Mouse (Mus musculus): ENCODE data around the gene Entpd5. TPM values are rescaled to one million over a fixed set of nuclear protein-coding genes. Genes with fewer than 3 reads are reported as not detected.
A peak's percentile ranks its signal among the peaks of the same experiment; 100 is the strongest.

The Entpd5 gene
- polyA plus RNA-seq, 1 experiment from 2014 or later: 19.2 TPM

- H3K4me2 ChIP-seq: no peak overlapping the region
These were observed 11.1 kb downstream of the Entpd5 start for GRCm38 (mm10) chr12:84397685-84398084.

GRCm38 (mm10) chr12:84396947-84397679 is 11.7 kb downstream of the Entpd5 start:
- WGBS: 81% methylated on average over 14 of the region's 14 CpGs
- ATAC-seq (ENCODE audit: insufficient read depth, low FRiP score, low read depth): no peak
- no peaks in the 10 kb centered on the region for H3K9me3 ChIP-seq

More at GRCm38 (mm10) chr12:84397685-84398084, 11.1 kb downstream of the Entpd5 start:
- Histone ChIP-seq H3K9me3 (no peaks in the 10 kb centered on the region), H3K4me3 (replicated peaks) (no peak overlapping the region), H3K9ac (no peak overlapping the region), H3K27me3 (replicated peaks) (no peaks in the 10 kb centered on the region), H3K36me3 (no peaks in the 10 kb centered on the region), H3K27ac (no peak overlapping the region), H3K4me1 (0 out of 2 replicates have a peak, but pooled peaks cover 4% of the 10 kb centered on the region)
- ATAC-seq (ENCODE audit: insufficient read depth, low FRiP score, low read depth): no peak

GRCm38 (mm10) chr12:84393847-84394246 is 15.0 kb downstream of the Entpd5 start:
- no peak overlapping the region for H3K27ac ChIP-seq
- H3K9me3 ChIP-seq: no peaks in the 10 kb centered on the region
- no peak overlapping the region for H3K9ac ChIP-seq
- ATAC-seq (ENCODE audit: insufficient read depth, low FRiP score, low read depth): no peak
- H3K4me1 ChIP-seq: no peaks in the 10 kb centered on the region
- no peak overlapping the region for H3K4me2 ChIP-seq
- WGBS: 84% methylated on average over 5 of the region's 5 CpGs
- no peaks in the 10 kb centered on the region for H3K27me3 ChIP-seq (replicated peaks)
- H3K36me3 ChIP-seq: no peaks in the 10 kb centered on the region
- H3K4me3 ChIP-seq (replicated peaks): no peak overlapping the region

More at GRCm38 (mm10) chr12:84396947-84397679, 11.7 kb downstream of the Entpd5 start:
- Histone ChIP-seq H3K36me3 (no peaks in the 10 kb centered on the region), H3K4me2 (no peak overlapping the region), H3K27ac (0 out of 2 replicates have a peak overlapping the region, but pooled peaks have one; percentile 17), H3K27me3 (replicated peaks) (no peaks in the 10 kb centered on the region), H3K4me3 (replicated peaks) (no peak overlapping the region), H3K9ac (no peak overlapping the region), H3K4me1 (0 out of 2 replicates have a peak, but pooled peaks cover 4% of the 10 kb centered on the region)

GRCm38 (mm10) chr12:84392681-84393080 is 16.1 kb downstream of the Entpd5 start:
- no peak overlapping the region for H3K9ac ChIP-seq
- ATAC-seq (ENCODE audit: insufficient read depth, low FRiP score, low read depth): no peak
- H3K4me3 ChIP-seq (replicated peaks): no peak overlapping the region
- no peaks in the 10 kb centered on the region for H3K9me3 ChIP-seq
- H3K4me1 ChIP-seq: no peaks in the 10 kb centered on the region
- H3K27ac ChIP-seq: no peak overlapping the region
- no peak overlapping the region for H3K4me2 ChIP-seq
- WGBS: 95% methylated on average over 4 of the region's 4 CpGs
- H3K27me3 ChIP-seq (replicated peaks): no peaks in the 10 kb centered on the region
- no peaks in the 10 kb centered on the region for H3K36me3 ChIP-seq

GRCm38 (mm10) chr12:84390336-84390735 is 18.5 kb downstream of the Entpd5 start:
- ATAC-seq (ENCODE audit: insufficient read depth, low FRiP score, low read depth): no peak

GRCm38 (mm10) chr12:84388774-84389400 is 19.9 kb downstream of the Entpd5 start:
- H3K36me3 ChIP-seq: no peaks in the 10 kb centered on the region
- H3K9ac ChIP-seq: no peak overlapping the region
- H3K27me3 ChIP-seq (replicated peaks): no peaks in the 10 kb centered on the region
- H3K9me3 ChIP-seq: no peaks in the 10 kb centered on the region
- 66% methylated on average over 14 of the region's 14 CpGs for WGBS
- H3K4me2 ChIP-seq: no peak overlapping the region
- no peak overlapping the region for H3K27ac ChIP-seq
- H3K4me3 ChIP-seq (replicated peaks): no peak overlapping the region
- no peaks in the 10 kb centered on the region for H3K4me1 ChIP-seq
- ATAC-seq (ENCODE audit: insufficient read depth, low FRiP score, low read depth): no peak

More at GRCm38 (mm10) chr12:84390336-84390735, 18.5 kb downstream of the Entpd5 start:
- Histone ChIP-seq H3K4me2 (no peak overlapping the region), H3K4me1 (no peaks in the 10 kb centered on the region), H3K9ac (no peak overlapping the region), H3K36me3 (no peaks in the 10 kb centered on the region), H3K4me3 (replicated peaks) (no peak overlapping the region), H3K27ac (no peak overlapping the region), H3K9me3 (no peaks in the 10 kb centered on the region), H3K27me3 (replicated peaks) (no peaks in the 10 kb centered on the region)
- WGBS: 87% methylated on average over 6 of the region's 6 CpGs

GRCm38 (mm10) chr12:84388097-84388496 is 20.7 kb downstream of the Entpd5 start:
- no peak overlapping the region for H3K4me3 ChIP-seq (replicated peaks)
- no peaks in the 10 kb centered on the region for H3K4me1 ChIP-seq
- H3K9me3 ChIP-seq: no peaks in the 10 kb centered on the region
- H3K27ac ChIP-seq: no peak overlapping the region
- H3K27me3 ChIP-seq (replicated peaks): no peaks in the 10 kb centered on the region
- no peak overlapping the region for H3K4me2 ChIP-seq
- 0 out of 2 replicates have a peak, but pooled peaks cover 2% of the 10 kb centered on the region for H3K36me3 ChIP-seq
- no peak overlapping the region for H3K9ac ChIP-seq
- ATAC-seq (ENCODE audit: insufficient read depth, low FRiP score, low read depth): no peak
- 89% methylated on average over 8 of the region's 8 CpGs for whole genome bisulfite sequencing

- H3K9me3 ChIP-seq: no peaks in the 10 kb centered on the region
- H3K9ac ChIP-seq: no peak overlapping the region
- no peaks in the 10 kb centered on the region for H3K4me1 ChIP-seq
- H3K36me3 ChIP-seq: 0 out of 2 replicates have a peak, but pooled peaks cover 3% of the 10 kb centered on the region
- no peak for ATAC-seq (ENCODE audit: insufficient read depth, low FRiP score, low read depth)
- no peak overlapping the region for H3K4me2 ChIP-seq
- no peak overlapping the region for H3K4me3 ChIP-seq (replicated peaks)
- 89% methylated on average over 4 of the region's 4 CpGs for WGBS
- peak overlapping the region; percentile 16; the same call in 1 of the 2 replicates for H3K27ac ChIP-seq
- H3K27me3 ChIP-seq (replicated peaks): no peaks in the 10 kb centered on the region
These were observed 23.4 kb downstream of the Entpd5 start for GRCm38 (mm10) chr12:84385408-84385807.

GRCm38 (mm10) chr12:84384644-84385081 is 24.2 kb downstream of the Entpd5 start:
- no peak overlapping the region for H3K4me2 ChIP-seq
- ATAC-seq (ENCODE audit: insufficient read depth, low FRiP score, low read depth): 0 out of 2 replicates have a peak, but pooled peaks have one; percentile 31
- no peaks in the 10 kb centered on the region for H3K27me3 ChIP-seq (replicated peaks)
- H3K4me1 ChIP-seq: no peaks in the 10 kb centered on the region
- no peak overlapping the region for H3K9ac ChIP-seq
- H3K36me3 ChIP-seq: 0 out of 2 replicates have a peak, but pooled peaks cover 3% of the 10 kb centered on the region
- no peak overlapping the region for H3K4me3 ChIP-seq (replicated peaks)
- H3K9me3 ChIP-seq: no peaks in the 10 kb centered on the region
- H3K27ac ChIP-seq: peak overlapping the region; percentile 46
- 68% methylated on average over 5 of the region's 5 CpGs for WGBS

GRCm38 (mm10) chr12:84382369-84382768 is 26.5 kb downstream of the Entpd5 start:
- Histone ChIP-seq H3K4me1 (no peaks in the 10 kb centered on the region), H3K4me3 (replicated peaks) (no peak overlapping the region), H3K27ac (no peak overlapping the region), H3K4me2 (no peak overlapping the region), H3K36me3 (0 out of 2 replicates have a peak, but pooled peaks cover 3% of the 10 kb centered on the region), H3K9ac (no peak overlapping the region), H3K9me3 (no peaks in the 10 kb centered on the region), H3K27me3 (replicated peaks) (no peaks in the 10 kb centered on the region)
- 87% methylated on average over 4 of the region's 4 CpGs for WGBS
- no peak for ATAC-seq (ENCODE audit: insufficient read depth, low FRiP score, low read depth)

- WGBS: 74% methylated on average over 6 of the region's 6 CpGs
- H3K9me3 ChIP-seq: no peaks in the 10 kb centered on the region
- no peak overlapping the region for H3K4me3 ChIP-seq (replicated peaks)
- H3K4me1 ChIP-seq: no peaks in the 10 kb centered on the region
- no peaks in the 10 kb centered on the region for H3K27me3 ChIP-seq (replicated peaks)
- no peak overlapping the region for H3K9ac ChIP-seq
- H3K36me3 ChIP-seq: peaks cover 37% of the 10 kb centered on the region
- ATAC-seq (ENCODE audit: insufficient read depth, low FRiP score, low read depth): no peak
- no peak overlapping the region for H3K27ac ChIP-seq
- no peak overlapping the region for H3K4me2 ChIP-seq
These were observed 34.9 kb downstream of the Entpd5 start for GRCm38 (mm10) chr12:84373831-84374481.

- Histone ChIP-seq H3K9me3 (no peaks in the 10 kb centered on the region), H3K27ac (no peak overlapping the region), H3K9ac (no peak overlapping the region), H3K4me1 (no peaks in the 10 kb centered on the region), H3K4me2 (no peak overlapping the region), H3K4me3 (replicated peaks) (no peak overlapping the region), H3K27me3 (replicated peaks) (no peaks in the 10 kb centered on the region), H3K36me3 (peaks cover 54% of the 10 kb centered on the region)
- 91% methylated on average over 5 of the region's 5 CpGs for WGBS
- ATAC-seq (ENCODE audit: insufficient read depth, low FRiP score, low read depth): no peak
These were observed 37.2 kb downstream of the Entpd5 start for GRCm38 (mm10) chr12:84371647-84372046.
